Comparison of ENCODE assay signal across 9 mouse cellular contexts in genomic region chr10:117664208-117664925, GRCm38 (mm10). TPM values are rescaled to one million over a fixed set of nuclear protein-coding genes. Genes with fewer than 3 reads are reported as not detected.
DNase-seq lines count a peak whose midpoint lies in the region; ATAC-seq and TF ChIP-seq lines count a peak whose summit lies in the region.
"Had no signal": no experiment of that assay in that cellular context is flagged by ENCODE, and none has a peak within 500 bp of the region (broad histone marks: within the 10 kb centered on the region; RNA-seq: fewer than 3 reads in every experiment).

No protein-coding gene starts in this region.

- no peak for DNase-seq in heart, postnatal 0 days (ENCODE audit: low spot score)
- DNase-seq in heart, postnatal 10 days, result no peak
- DNase-seq in layer of hippocampus, postnatal 14 days (ENCODE audit: low spot score in 2 of 2), result no peak
- DNase-seq: cerebellum, postnatal 25 days had no signal

- TF ChIP-seq CTCF in heart, postnatal 0 days (IDR thresholded peaks at IDR 0.05; ENCODE audit: low read depth), result no peak
- TF ChIP-seq CTCF in E14TG2a.4 (conservative IDR thresholded peaks at IDR 0.05; ENCODE audit: low read length), result no peak

- H3K9me3 ChIP-seq in heart, postnatal 0 days (replicated peaks; ENCODE audit: control insufficient read depth, low read length), result no peaks in the 10 kb centered on the region
- no peaks in the 10 kb centered on the region for H3K9me3 ChIP-seq in E14TG2a.4 (ENCODE audit: low read length)
- H3K9me3 ChIP-seq in hindbrain, embryonic 13.5 days, result no peaks in the 10 kb centered on the region
- no peaks in the 10 kb centered on the region for H3K9me3 ChIP-seq in liver, embryonic 15.5 days (replicated peaks)

- no peak for TF ChIP-seq EP300 in heart, postnatal 0 days (IDR thresholded peaks at IDR 0.05; ENCODE audit: low read depth)

- H3K27me3 ChIP-seq in heart, postnatal 0 days (ENCODE audit: control insufficient read depth, insufficient read depth, low read length), result no peaks in the 10 kb centered on the region
- no peaks in the 10 kb centered on the region for H3K27me3 ChIP-seq in E14TG2a.4 (ENCODE audit: insufficient read depth, low read length)
- H3K27me3 ChIP-seq in hindbrain, embryonic 13.5 days, result no peaks in the 10 kb centered on the region
- H3K27me3 ChIP-seq in liver, embryonic 15.5 days, result no peaks in the 10 kb centered on the region

- H3K27ac ChIP-seq in heart, postnatal 0 days (ENCODE audit: low read depth), result no peak overlapping the region
- no peak overlapping the region for H3K27ac ChIP-seq in hindbrain, embryonic 13.5 days
- H3K27ac ChIP-seq in liver, embryonic 15.5 days (replicated peaks), result no peak overlapping the region; the same call in 1 of the 2 replicates

- intact Hi-C loops in heart, postnatal 10 days (cut with DNase I), result no loop called here

- H3K4me3 ChIP-seq in heart, postnatal 0 days (ENCODE audit: low read depth, low read length), result peak overlapping the region; percentile 4; the same call in 1 of the 2 replicates
- H3K4me3 ChIP-seq in E14TG2a.4 (replicated peaks; ENCODE audit: low read length), result peak overlapping the region; percentile 5; the same call in 1 of the 2 replicates
- H3K4me3 ChIP-seq in hindbrain, embryonic 13.5 days, result no peak overlapping the region
- no peak overlapping the region for H3K4me3 ChIP-seq in liver, embryonic 15.5 days (replicated peaks)

- H3K9ac ChIP-seq in heart, postnatal 0 days (replicated peaks; ENCODE audit: low read depth, low read length), result no peak overlapping the region
- no peak overlapping the region for H3K9ac ChIP-seq in hindbrain, embryonic 13.5 days
- H3K9ac ChIP-seq in liver, embryonic 15.5 days, result no peak overlapping the region

- 57% methylated on average over 14 of the region's 14 CpGs for WGBS in heart, postnatal 0 days
- WGBS in hindbrain, embryonic 13.5 days, result 59% methylated on average over 14 of the region's 14 CpGs
- 54% methylated on average over 14 of the region's 14 CpGs for WGBS in liver, embryonic 15.5 days (ENCODE audit: insufficient replicate concordance)

- H3K4me1 ChIP-seq in heart, postnatal 0 days (ENCODE audit: control insufficient read depth, insufficient read depth), result no peaks in the 10 kb centered on the region
- H3K4me1 ChIP-seq in E14TG2a.4 (replicated peaks; ENCODE audit: low read depth, low read length), result peaks cover 51% of the 10 kb centered on the region
- H3K4me1 ChIP-seq in hindbrain, embryonic 13.5 days (replicated peaks), result peaks cover 6% of the 10 kb centered on the region
- H3K4me1 ChIP-seq in liver, embryonic 15.5 days (replicated peaks), result 0 out of 2 replicates have a peak, but pooled peaks cover 3% of the 10 kb centered on the region

- peak overlapping the region; percentile 39 for H3K4me2 ChIP-seq in heart, postnatal 0 days (ENCODE audit: low read depth, low read length)
- H3K4me2 ChIP-seq in hindbrain, embryonic 13.5 days, result peak overlapping the region; percentile 35
- H3K4me2 ChIP-seq in liver, embryonic 15.5 days, result peak overlapping the region; percentile 38

- no peaks in the 10 kb centered on the region for H3K36me3 ChIP-seq in heart, postnatal 0 days (replicated peaks; ENCODE audit: control insufficient read depth, insufficient read depth, low read length)
- no peaks in the 10 kb centered on the region for H3K36me3 ChIP-seq in E14TG2a.4 (ENCODE audit: insufficient read depth, low read length)
- no peaks in the 10 kb centered on the region for H3K36me3 ChIP-seq in hindbrain, embryonic 13.5 days
- H3K36me3 ChIP-seq in liver, embryonic 15.5 days (replicated peaks), result no peaks in the 10 kb centered on the region

- ATAC-seq in heart, postnatal 0 days (ENCODE audit: insufficient read depth, low read depth), result no peak
- ATAC-seq in hindbrain, embryonic 13.5 days (ENCODE audit: low FRiP score), result no peak
- ATAC-seq in liver, embryonic 15.5 days (ENCODE audit: insufficient read depth), result no peak
- no peak for ATAC-seq in granulocyte monocyte progenitor cell, adult 5-6 weeks (replicated peaks; ENCODE audit: poor library complexity, severe bottlenecking)
- no peak for ATAC-seq in CD4-positive, CD25-positive, alpha-beta regulatory T cell, adult 4 months

RNA-seq across cellular contexts. Expression of gene Cpm, which starts 35.1 kb away (rescaled TPM):
- total RNA-seq in heart, postnatal 0 days (2014; rRNA removed; ENCODE audit: low replicate concordance), result 0.53 and 4.7 TPM in 2 replicates
- polyA plus RNA-seq in heart, postnatal 0 days (2015; fragmentation: Nextera tagmentation; extraction: Ambion mirVana), result 2.0 and 2.1 TPM in 2 replicates
- total RNA-seq in heart, postnatal 10 days (2021), result 1 to 10 TPM; 5.7 to 5.9 TPM
- 3.1 and 3.7 TPM in 2 replicates for polyA plus RNA-seq in hindbrain, embryonic 13.5 days (2015; fragmentation: Nextera tagmentation; extraction: Ambion mirVana)
- polyA plus RNA-seq in liver, embryonic 15.5 days (2015; fragmentation: Nextera tagmentation; extraction: Ambion mirVana), result 15.7 and 29.9 TPM in 2 replicates
- not detected in 2 replicates for total RNA-seq in granulocyte monocyte progenitor cell, adult 5-6 weeks (2014; fragmentation: Nextera tagmentation)
- total RNA-seq in granulocyte monocyte progenitor cell, adult 5-6 weeks (2017), result 0.46 TPM in 1 of 2 replicates, not detected in the other
- 10 to 100 TPM; 26.0 to 26.2 TPM for polyA plus RNA-seq in CD4-positive, CD25-positive, alpha-beta regulatory T cell, adult 4 months (2017; shearing (Covaris generic))
- 1 to 10 TPM; 7.7 to 7.8 TPM for total RNA-seq in layer of hippocampus, postnatal 14 days (2021)

RNA-seq across cellular contexts. Expression of gene Mdm2, which starts 46.2 kb away (rescaled TPM):
- total RNA-seq in heart, postnatal 0 days (2014; rRNA removed; ENCODE audit: low replicate concordance), result 47.3 and 93.0 TPM in 2 replicates
- 27.1 and 31.3 TPM in 2 replicates for polyA plus RNA-seq in heart, postnatal 0 days (2015; fragmentation: Nextera tagmentation; extraction: Ambion mirVana)
- total RNA-seq in heart, postnatal 10 days (2021), result 10 to 100 TPM; 48.4 to 51.8 TPM
- polyA plus RNA-seq in hindbrain, embryonic 13.5 days (2015; fragmentation: Nextera tagmentation; extraction: Ambion mirVana), result 53.6 and 56.5 TPM in 2 replicates
- 19.5 and 21.0 TPM in 2 replicates for polyA plus RNA-seq in liver, embryonic 15.5 days (2015; fragmentation: Nextera tagmentation; extraction: Ambion mirVana)
- total RNA-seq in granulocyte monocyte progenitor cell, adult 5-6 weeks (2014; fragmentation: Nextera tagmentation), result 43.0 and 62.0 TPM in 2 replicates
- 45.3 and 47.9 TPM in 2 replicates for total RNA-seq in granulocyte monocyte progenitor cell, adult 5-6 weeks (2017)
- polyA plus RNA-seq in CD4-positive, CD25-positive, alpha-beta regulatory T cell, adult 4 months (2017; shearing (Covaris generic)), result 10 to 100 TPM; 47.3 to 54.7 TPM
- total RNA-seq in layer of hippocampus, postnatal 14 days (2021), result 10 to 100 TPM; 59.1 to 62.8 TPM

Comparison
In these comparisons a context has a peak if more than half of its experiments do, and no peak if none do; other contexts are left out.
1. H3K4me3 ChIP-seq: peak in heart, postnatal 0 days (single experiment) and E14TG2a.4 (single experiment); none in hindbrain, embryonic 13.5 days (single experiment) and liver, embryonic 15.5 days (single experiment).
2. Peak in every context shown above with its lines, with median percentiles within 50 percentile points of each other: H3K4me2 ChIP-seq.